8 mouse cellular contexts compared by ENCODE assay signal in genomic region chr2:155016751-155017150, GRCm38 (mm10). TPM values are rescaled to one million over a fixed set of nuclear protein-coding genes. Genes with fewer than 3 reads are reported as not detected.
"Had no signal": no experiment of that assay in that cellular context is flagged by ENCODE, and none has a peak within 500 bp of the region (broad histone marks: within the 10 kb centered on the region; RNA-seq: fewer than 3 reads in every experiment).

No protein-coding gene starts in this region.

RNA-seq across cellular contexts. Expression of gene Gm14226, which starts 1.3 kb away (rescaled TPM):
- total RNA-seq: liver, adult 2 months; megakaryocyte progenitor cell, adult 5-6 weeks; megakaryocyte, adult 5-6 weeks; megakaryocyte-erythroid progenitor cell, adult 5-6 weeks; midbrain, postnatal 0 days; monocyte, adult 5-6 weeks had no signal
- polyA plus RNA-seq: liver, adult 2 months; macrophage; myocyte had no signal
